Mouse (Mus musculus): ENCODE results near the gene Gm3139. TPM values are rescaled to one million over a fixed set of nuclear protein-coding genes. Genes with fewer than 3 reads are reported as not detected.
"Not testable (repeated sequence)": the region's sequence is repeated elsewhere in the genome, so short reads cannot be mapped to it uniquely, and the experiment has no call there.

Gene Gm3139
- total RNA-seq (2022), result not detected

DNA sequence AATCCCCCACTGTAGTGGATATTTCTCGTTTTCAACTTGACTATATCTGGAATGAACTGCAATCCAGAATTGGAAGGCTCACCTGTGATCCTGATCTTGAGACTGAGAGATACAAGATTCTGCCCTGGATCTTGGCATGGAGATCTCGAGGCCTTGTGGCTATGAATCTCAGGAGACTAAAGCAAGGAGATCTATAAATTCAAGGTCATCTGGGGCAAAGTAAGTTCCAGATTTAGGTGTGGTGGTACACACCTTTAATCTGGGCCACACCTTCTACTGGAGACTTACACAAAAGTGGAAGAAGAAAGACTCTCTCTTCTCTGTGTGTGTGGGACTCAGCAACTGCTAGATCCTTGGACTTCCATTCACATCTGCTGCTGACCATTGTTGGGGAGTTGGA is at the start of gene Gm3139:
Gm3139 (plus strand) TSS at position 301 of the 400 bp plus-strand sequence.
- not testable (repeated sequence) for DNase-seq

Other genes starting within 250 kb of the Gm3139 start
- gene A430089I19Rik, start 219.5 kb upstream of the Gm3139 start, total RNA-seq (2022), result not detected
- gene Gm6502, start 211.9 kb upstream of the Gm3139 start, total RNA-seq (2022), result not detected
- gene AA792892, start 186.5 kb upstream of the Gm3139 start, total RNA-seq (2022), result under 1 TPM in 1 of 4 experiments, not detected in 3; 0.12 TPM
- gene Gm7682, start 80.5 kb upstream of the Gm3139 start, total RNA-seq (2022), result not detected
- gene Gm3147, start 90.1 kb downstream of the Gm3139 start, total RNA-seq (2022), result not detected
- gene Gm6509, start 97.7 kb downstream of the Gm3139 start, total RNA-seq (2022), result not detected
- gene Gm6205, start 122.1 kb downstream of the Gm3139 start, total RNA-seq (2022), result not detected

All from adrenal gland, adult 8-10 months (tissue).